Mouse (Mus musculus): ENCODE measurements around the gene Agbl1.

The Agbl1 gene

GRCm38 (mm10) chr7:76392296-76392940, 162.7 kb downstream of the Agbl1 start:
- no peak for DNase-seq (ENCODE audit: low spot score in 2 of 2)

GRCm38 (mm10) chr7:76392941-76393817, 163.5 kb downstream of the Agbl1 start:
- DNase-seq (ENCODE audit: low spot score in 2 of 2), result peak; percentile 43 to 63

GRCm38 (mm10) chr7:76407930-76408557, 178.4 kb downstream of the Agbl1 start:
- no peak for DNase-seq (ENCODE audit: low spot score in 2 of 2)

GRCm38 (mm10) chr7:76409020-76409419, 179.3 kb downstream of the Agbl1 start:
- DNase-seq (ENCODE audit: low spot score in 2 of 2), result no peak

- DNase-seq (ENCODE audit: low spot score in 2 of 2), result no peak
Measured at GRCm38 (mm10) chr7:76410403-76411180, 180.9 kb downstream of the Agbl1 start.

GRCm38 (mm10) chr7:76411933-76412587, 182.4 kb downstream of the Agbl1 start:
- DNase-seq (ENCODE audit: low spot score in 2 of 2), result no peak

GRCm38 (mm10) chr7:76416084-76416597, 186.5 kb downstream of the Agbl1 start:
- DNase-seq (ENCODE audit: low spot score in 2 of 2), result no peak

GRCm38 (mm10) chr7:76438581-76438980, 208.9 kb downstream of the Agbl1 start:
- DNase-seq (ENCODE audit: low spot score in 2 of 2), result no peak

GRCm38 (mm10) chr7:76438988-76439387, 209.3 kb downstream of the Agbl1 start:
- DNase-seq (ENCODE audit: low spot score in 2 of 2), result no peak

GRCm38 (mm10) chr7:76462361-76463001, 232.8 kb downstream of the Agbl1 start:
- DNase-seq (ENCODE audit: low spot score in 2 of 2), result no peak

- DNase-seq (ENCODE audit: low spot score in 2 of 2), result no peak
Measured at GRCm38 (mm10) chr7:76466427-76466826, 236.7 kb downstream of the Agbl1 start.

- DNase-seq (ENCODE audit: low spot score in 2 of 2), result no peak
Measured at GRCm38 (mm10) chr7:76474233-76474632, 244.5 kb downstream of the Agbl1 start.

GRCm38 (mm10) chr7:76485546-76485945, 255.9 kb downstream of the Agbl1 start:
- no peak for DNase-seq (ENCODE audit: low spot score in 2 of 2)

GRCm38 (mm10) chr7:76487519-76487918, 257.8 kb downstream of the Agbl1 start:
- no peak for DNase-seq (ENCODE audit: low spot score in 2 of 2)

GRCm38 (mm10) chr7:76524291-76524690, 294.6 kb downstream of the Agbl1 start:
- no peak for DNase-seq (ENCODE audit: low spot score in 2 of 2)

- DNase-seq (ENCODE audit: low spot score in 2 of 2), result no peak
Measured at GRCm38 (mm10) chr7:76546456-76546855, 316.8 kb downstream of the Agbl1 start.

- DNase-seq (ENCODE audit: low spot score in 2 of 2), result no peak
Measured at GRCm38 (mm10) chr7:76547313-76547712, 317.6 kb downstream of the Agbl1 start.

GRCm38 (mm10) chr7:76551860-76552259, 322.2 kb downstream of the Agbl1 start:
- no peak for DNase-seq (ENCODE audit: low spot score in 2 of 2)

- DNase-seq (ENCODE audit: low spot score in 2 of 2), result no peak
Measured at GRCm38 (mm10) chr7:76560564-76561258, 331.0 kb downstream of the Agbl1 start.

GRCm38 (mm10) chr7:76562506-76562905, 332.8 kb downstream of the Agbl1 start:
- DNase-seq (ENCODE audit: low spot score in 2 of 2), result peak in 1 of 2 experiments; percentile 6

Measured in frontal cortex, postnatal 25 days (tissue).